Comparison of ENCODE assay signal across 21 mouse cellular contexts in genomic region chr17:56703038-56703437, GRCm38 (mm10). TPM values are rescaled to one million over a fixed set of nuclear protein-coding genes. Genes with fewer than 3 reads are reported as not detected.
"Had no signal": no experiment of that assay in that cellular context is flagged by ENCODE, and none has a peak within 500 bp of the region (broad histone marks: within the 10 kb centered on the region; RNA-seq: fewer than 3 reads in every experiment).

No protein-coding gene starts in this region.

- DNase-seq: lung, adult 18-20 months; lung, embryonic 14.5 days; lung, postnatal 10 days; lung, postnatal 4 days; midbrain, embryonic 14.5 days; retina, postnatal 1 day; right cerebral cortex, adult 18-20 months; right cerebral cortex, postnatal 25 days; right cerebral cortex, postnatal 4 days; spleen, adult 18-20 months; thymus, adult 18-20 months; thymus, postnatal 14 days; thymus, postnatal 36 days had no signal

- H3K4me3 ChIP-seq: midbrain, embryonic 10.5 days; midbrain, embryonic 12.5 days; myocyte; neural tube, embryonic 13.5 days; neural tube, embryonic 15.5 days had no signal

- H3K4me2 ChIP-seq: lung, embryonic 14.5 days; midbrain, embryonic 12.5 days; neural tube, embryonic 13.5 days; neural tube, embryonic 15.5 days had no signal

- H3K4me1 ChIP-seq: midbrain, embryonic 10.5 days; midbrain, embryonic 12.5 days; neural tube, embryonic 13.5 days; neural tube, embryonic 15.5 days had no signal

- H3K9ac ChIP-seq: lung, embryonic 14.5 days; midbrain, embryonic 12.5 days; neural tube, embryonic 13.5 days; neural tube, embryonic 15.5 days had no signal

- ATAC-seq: midbrain, embryonic 16.5 days had no signal

- H3K9me3 ChIP-seq: midbrain, embryonic 10.5 days; midbrain, embryonic 12.5 days; neural tube, embryonic 13.5 days; neural tube, embryonic 15.5 days had no signal

- H3K27me3 ChIP-seq: midbrain, embryonic 12.5 days; neural tube, embryonic 13.5 days; neural tube, embryonic 15.5 days had no signal

- H3K27ac ChIP-seq: midbrain, embryonic 10.5 days; midbrain, embryonic 12.5 days; neural tube, embryonic 13.5 days; neural tube, embryonic 15.5 days had no signal

RNA-seq across cellular contexts. Expression of gene Nrtn, which starts 54.3 kb away (rescaled TPM):
- total RNA-seq: megakaryocyte, adult 5-6 weeks; megakaryocyte-erythroid progenitor cell, adult 5-6 weeks had no signal
